Mouse (Mus musculus): Measurements from ENCODE around the gene Dcpp2.

GRCm38 (mm10) chr17:23857913-23858312 lies 22.8 kb upstream of the Dcpp2 start:
- TF ChIP-seq POLR2A (IDR thresholded peaks at IDR 0.05; ENCODE audit: borderline replicate concordance, extremely low read depth, low read depth, low read length) (no peak), CTCF (IDR thresholded peaks at IDR 0.05; ENCODE audit: insufficient read depth, low read length) (no peak)
